Mouse (Mus musculus): ENCODE results near the gene Ndufaf4. TPM values are rescaled to one million over a fixed set of nuclear protein-coding genes. Genes with fewer than 3 reads are reported as not detected.
A peak's percentile ranks its signal among the peaks of the same experiment; 100 is the strongest.
"Not testable (repeated sequence)": the region's sequence is repeated elsewhere in the genome, so short reads cannot be mapped to it uniquely, and the experiment has no call there.

The Ndufaf4 gene
- polyA plus RNA-seq (2012; rRNA removed): 17.4 and 19.7 TPM in 2 replicates

- no peaks in the 10 kb centered on the region for H3K4me1 ChIP-seq (ENCODE audit: control insufficient read depth, insufficient read depth, low read length)
- H3K27me3 ChIP-seq (ENCODE audit: control insufficient read depth, insufficient read depth, low read length): no peaks in the 10 kb centered on the region
- TF ChIP-seq POLR2A (IDR thresholded peaks at IDR 0.05; ENCODE audit: borderline replicate concordance, insufficient read depth, low read length): peak; percentile 56; the same call in 1 of the 2 replicates
- TF ChIP-seq CTCF (IDR thresholded peaks at IDR 0.05; ENCODE audit: borderline replicate concordance, insufficient read depth, low read depth, low read length): peak; percentile 92
- peak within 1 kb of the TSS; percentile 76 for H3K27ac ChIP-seq (ENCODE audit: insufficient read depth, low read length)
- WGBS: under 1% methylated on average over 58 of the region's 58 CpGs
- H3K4me3 ChIP-seq (replicated peaks; ENCODE audit: insufficient read depth, low read depth, low read length): peak within 1 kb of the TSS; percentile 97
- peak; percentile 94 to 99 for DNase-seq
Observed at GRCm38 (mm10) chr4:24897851-24898515, at the start of gene Ndufaf4. Gene Ndufaf4, plus strand, starts transcription at chr4:24898083.

GRCm38 (mm10) chr4:24850401-24851325, 47.2 kb upstream of the Ndufaf4 start, which contains the start of gene Klhl32:
Gene Klhl32, minus strand, starts transcription at chr4:24851124.
- TF ChIP-seq CTCF (IDR thresholded peaks at IDR 0.05; ENCODE audit: borderline replicate concordance, insufficient read depth, low read depth, low read length): no peak
- peak; percentile 68; the same call in 1 of the 2 replicates for TF ChIP-seq POLR2A (IDR thresholded peaks at IDR 0.05; ENCODE audit: borderline replicate concordance, insufficient read depth, low read length)
- Histone ChIP-seq H3K4me3 (replicated peaks; ENCODE audit: insufficient read depth, low read depth, low read length) (peak within 1 kb of the TSS; percentile 93), H3K27me3 (ENCODE audit: control insufficient read depth, insufficient read depth, low read length) (no peaks in the 10 kb centered on the region), H3K27ac (ENCODE audit: insufficient read depth, low read length) (peak within 1 kb of the TSS; percentile 78), H3K4me1 (ENCODE audit: control insufficient read depth, insufficient read depth, low read length) (no peaks in the 10 kb centered on the region; the same call in 1 of the 2 replicates)
- peak; percentile 86 to 91 for DNase-seq
- WGBS: under 1% methylated on average over 57 of the region's 63 CpGs

GRCm38 (mm10) chr4:24865691-24866090, 32.2 kb upstream of the Ndufaf4 start:
- TF ChIP-seq CTCF (IDR thresholded peaks at IDR 0.05; ENCODE audit: borderline replicate concordance, insufficient read depth, low read depth, low read length) (no peak), POLR2A (IDR thresholded peaks at IDR 0.05; ENCODE audit: borderline replicate concordance, insufficient read depth, low read length) (no peak)
- Histone ChIP-seq H3K4me3 (replicated peaks; ENCODE audit: insufficient read depth, low read depth, low read length) (no peak overlapping the region), H3K27ac (ENCODE audit: insufficient read depth, low read length) (no peak overlapping the region), H3K27me3 (ENCODE audit: control insufficient read depth, insufficient read depth, low read length) (no peaks in the 10 kb centered on the region), H3K4me1 (ENCODE audit: control insufficient read depth, insufficient read depth, low read length) (no peaks in the 10 kb centered on the region)
- DNase-seq: no peak
- WGBS: 49% methylated on average over 6 of the region's 6 CpGs

- Histone ChIP-seq H3K27me3 (ENCODE audit: control insufficient read depth, insufficient read depth, low read length) (no peaks in the 10 kb centered on the region), H3K4me1 (ENCODE audit: control insufficient read depth, insufficient read depth, low read length) (no peaks in the 10 kb centered on the region), H3K4me3 (replicated peaks; ENCODE audit: insufficient read depth, low read depth, low read length) (no peak overlapping the region), H3K27ac (ENCODE audit: insufficient read depth, low read length) (no peak overlapping the region)
- no peak for TF ChIP-seq CTCF (IDR thresholded peaks at IDR 0.05; ENCODE audit: borderline replicate concordance, insufficient read depth, low read depth, low read length)
- TF ChIP-seq POLR2A (IDR thresholded peaks at IDR 0.05; ENCODE audit: borderline replicate concordance, insufficient read depth, low read length): no peak
- WGBS: 69% methylated on average over 4 of the region's 4 CpGs
- no peak for DNase-seq
Observed at GRCm38 (mm10) chr4:24869230-24869629, 28.7 kb upstream of the Ndufaf4 start.

GRCm38 (mm10) chr4:24889386-24889785, 8.5 kb upstream of the Ndufaf4 start:
- not testable (repeated sequence) for DNase-seq; H3K4me3 ChIP-seq (replicated peaks; ENCODE audit: insufficient read depth, low read depth, low read length); H3K27ac ChIP-seq (ENCODE audit: insufficient read depth, low read length); H3K27me3 ChIP-seq (ENCODE audit: control insufficient read depth, insufficient read depth, low read length); H3K4me1 ChIP-seq (ENCODE audit: control insufficient read depth, insufficient read depth, low read length)
- WGBS: 37% methylated on average over 2 of the region's 2 CpGs

GRCm38 (mm10) chr4:24892293-24892692, 5.6 kb upstream of the Ndufaf4 start:
- WGBS: 82% methylated on average over 2 of the region's 2 CpGs
- DNase-seq; H3K27ac ChIP-seq (ENCODE audit: insufficient read depth, low read length); H3K4me3 ChIP-seq (replicated peaks; ENCODE audit: insufficient read depth, low read depth, low read length); H3K27me3 ChIP-seq (ENCODE audit: control insufficient read depth, insufficient read depth, low read length); H3K4me1 ChIP-seq (ENCODE audit: control insufficient read depth, insufficient read depth, low read length): not testable (repeated sequence)

GRCm38 (mm10) chr4:24894625-24895024, 3.3 kb upstream of the Ndufaf4 start:
- TF ChIP-seq POLR2A (IDR thresholded peaks at IDR 0.05; ENCODE audit: borderline replicate concordance, insufficient read depth, low read length) (no peak), CTCF (IDR thresholded peaks at IDR 0.05; ENCODE audit: borderline replicate concordance, insufficient read depth, low read depth, low read length) (no peak)
- Histone ChIP-seq H3K27me3 (ENCODE audit: control insufficient read depth, insufficient read depth, low read length) (no peaks in the 10 kb centered on the region), H3K4me3 (replicated peaks; ENCODE audit: insufficient read depth, low read depth, low read length) (no peak overlapping the region), H3K4me1 (ENCODE audit: control insufficient read depth, insufficient read depth, low read length) (no peaks in the 10 kb centered on the region), H3K27ac (ENCODE audit: insufficient read depth, low read length) (no peak overlapping the region)
- no peak for DNase-seq
- 56% methylated on average over 4 of the region's 4 CpGs for WGBS

GRCm38 (mm10) chr4:24896829-24897228, 1.1 kb upstream of the Ndufaf4 start:
- WGBS: 2% methylated on average over 1 of the region's 1 CpGs
- peak in 1 of 2 experiments; percentile 66 for DNase-seq
- Histone ChIP-seq H3K4me1 (ENCODE audit: control insufficient read depth, insufficient read depth, low read length) (no peaks in the 10 kb centered on the region), H3K4me3 (replicated peaks; ENCODE audit: insufficient read depth, low read depth, low read length) (no peak overlapping the region), H3K27me3 (ENCODE audit: control insufficient read depth, insufficient read depth, low read length) (no peaks in the 10 kb centered on the region), H3K27ac (ENCODE audit: insufficient read depth, low read length) (no peak overlapping the region)
- TF ChIP-seq CTCF (IDR thresholded peaks at IDR 0.05; ENCODE audit: borderline replicate concordance, insufficient read depth, low read depth, low read length) (peak; percentile 47; the same call in 1 of the 2 replicates), POLR2A (IDR thresholded peaks at IDR 0.05; ENCODE audit: borderline replicate concordance, insufficient read depth, low read length) (no peak)

All from cerebellum, adult 2 months (tissue).